Mouse (Mus musculus): ENCODE data around the gene Krtap4-2. TPM values are rescaled to one million over a fixed set of nuclear protein-coding genes. Genes with fewer than 3 reads are reported as not detected.

Gene Krtap4-2
- polyA plus RNA-seq (2012; rRNA removed): not detected in 2 replicates

DNA sequence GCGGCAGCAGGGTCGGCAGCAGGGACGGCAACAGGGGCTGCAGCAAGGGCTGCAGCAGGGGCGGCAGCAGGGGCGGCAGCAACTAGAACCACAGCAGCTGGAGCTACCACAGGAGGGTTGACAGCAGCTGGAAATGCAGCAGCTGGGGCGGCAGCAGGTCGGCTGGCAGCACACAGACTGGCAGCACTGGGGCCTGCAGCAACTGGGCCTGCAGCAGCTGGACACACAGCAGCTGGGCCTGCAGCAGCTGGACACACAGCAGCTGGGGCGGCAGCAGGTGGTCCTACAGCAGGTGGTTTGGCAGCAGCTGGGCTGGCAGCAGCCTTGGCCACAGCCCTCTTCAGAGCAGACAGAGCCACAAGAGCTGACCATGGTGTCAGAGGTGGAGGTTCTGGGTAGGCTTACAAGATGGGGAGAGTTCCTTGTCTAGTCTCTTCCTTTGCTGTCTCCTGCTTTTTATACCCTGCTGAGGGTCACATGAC is at the start of gene Krtap4-2:
TSS of gene Krtap4-2 (minus strand) at position 432 of the 482 bp plus-strand sequence.

DNA sequence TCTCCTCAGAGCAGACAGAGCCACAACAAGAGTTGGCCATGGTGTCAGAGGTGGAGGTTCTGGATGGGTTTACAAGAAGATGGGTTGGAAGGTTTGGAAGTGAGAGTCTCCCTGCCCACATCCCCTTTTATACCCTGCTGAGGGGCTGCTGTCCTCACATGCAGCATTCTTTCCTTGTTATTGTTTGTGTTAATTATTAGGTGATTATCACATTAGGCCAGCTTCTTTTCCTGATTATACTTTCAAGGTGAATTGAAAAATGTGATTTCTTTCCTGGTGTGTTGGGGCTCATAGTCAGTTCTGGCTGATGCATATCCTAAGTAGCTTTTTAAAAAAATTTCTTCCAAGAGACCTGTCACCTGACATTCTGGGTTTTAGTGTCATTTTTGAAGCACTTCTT is 31.0 kb upstream of the Krtap4-2 start, which contains the start of gene Krtap4-6:
TSS of gene Krtap4-6 (minus strand) at position 101 of the 400 bp plus-strand sequence.

DNA sequence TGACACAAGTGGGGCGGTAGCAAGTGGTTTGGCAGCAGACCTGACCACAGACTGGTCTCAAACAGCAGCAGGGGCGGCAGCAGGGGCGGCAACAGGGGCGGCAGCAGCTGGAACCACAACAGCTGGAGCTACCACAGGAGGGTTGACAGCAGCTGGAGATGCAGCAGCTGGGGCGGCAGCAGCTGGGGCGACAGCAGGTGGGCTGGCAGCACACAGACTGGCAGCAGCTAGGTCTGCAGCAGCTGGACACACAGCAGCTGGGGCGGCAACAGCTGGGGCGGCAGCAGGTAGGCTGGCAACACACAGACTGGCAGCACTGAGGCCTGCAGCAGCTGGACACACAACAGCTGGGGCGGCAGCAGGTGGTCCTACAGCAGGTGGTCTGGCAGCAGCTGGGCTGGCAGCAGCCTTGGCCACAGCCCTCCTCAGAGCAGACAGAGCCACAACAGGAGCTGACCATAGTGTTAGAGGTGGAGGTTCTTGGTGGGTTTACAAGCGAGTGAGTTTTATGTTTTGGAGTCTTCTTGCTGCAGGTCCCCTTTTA is 23.7 kb upstream of the Krtap4-2 start, which contains the start of gene Gm11563:
TSS of gene Gm11563 (minus strand) at position 494 of the 544 bp plus-strand sequence.

DNA sequence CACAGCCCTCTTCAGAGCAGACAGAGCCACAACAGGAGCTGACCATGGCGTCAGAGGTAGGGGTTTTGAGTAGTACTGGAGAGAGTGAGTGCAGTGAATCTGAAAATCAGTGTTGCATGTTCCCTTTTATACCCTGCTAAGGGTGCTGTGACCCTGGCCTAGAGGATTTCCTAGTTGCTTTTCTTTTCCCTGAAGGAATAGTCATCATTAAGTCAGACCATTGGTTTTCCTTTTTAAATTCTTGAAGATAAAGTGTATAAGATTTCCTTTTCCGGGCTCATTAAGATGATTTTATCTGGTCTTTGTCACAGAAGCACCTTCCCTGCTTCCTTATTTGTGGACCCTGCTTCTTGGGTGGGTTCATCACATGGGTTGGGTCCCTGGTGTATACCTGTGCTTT is 15.3 kb upstream of the Krtap4-2 start, which contains the start of gene Gm11555:
TSS of gene Gm11555 (minus strand) at position 101 of the 400 bp plus-strand sequence.

DNA sequence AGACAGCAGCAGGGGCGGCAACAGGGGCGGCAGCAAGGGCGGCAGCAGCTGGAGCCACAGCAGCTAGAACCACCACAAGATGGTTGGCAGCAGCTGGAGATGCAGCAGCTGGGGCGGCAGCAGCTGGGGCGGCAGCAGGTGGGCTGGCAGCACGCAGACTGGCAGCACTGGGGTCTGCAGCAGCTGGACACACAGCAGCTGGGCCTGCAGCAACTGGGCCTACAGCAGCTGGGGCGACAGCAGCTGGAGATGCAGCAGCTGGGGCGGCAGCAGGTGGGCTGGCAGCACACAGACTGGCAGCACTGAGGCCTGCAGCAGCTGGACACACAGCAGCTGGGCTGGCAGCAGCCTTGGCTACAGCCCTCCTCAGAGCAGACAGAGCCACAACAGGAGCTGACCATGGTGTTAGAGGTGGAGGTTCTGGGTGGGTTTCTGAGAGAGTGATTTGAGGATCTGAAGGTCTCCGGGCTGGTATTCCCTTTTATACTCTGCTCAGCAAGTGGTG is 8.8 kb upstream of the Krtap4-2 start, which contains the start of gene Krtap4-7:
TSS of gene Krtap4-7 (minus strand) at position 455 of the 505 bp plus-strand sequence.

DNA sequence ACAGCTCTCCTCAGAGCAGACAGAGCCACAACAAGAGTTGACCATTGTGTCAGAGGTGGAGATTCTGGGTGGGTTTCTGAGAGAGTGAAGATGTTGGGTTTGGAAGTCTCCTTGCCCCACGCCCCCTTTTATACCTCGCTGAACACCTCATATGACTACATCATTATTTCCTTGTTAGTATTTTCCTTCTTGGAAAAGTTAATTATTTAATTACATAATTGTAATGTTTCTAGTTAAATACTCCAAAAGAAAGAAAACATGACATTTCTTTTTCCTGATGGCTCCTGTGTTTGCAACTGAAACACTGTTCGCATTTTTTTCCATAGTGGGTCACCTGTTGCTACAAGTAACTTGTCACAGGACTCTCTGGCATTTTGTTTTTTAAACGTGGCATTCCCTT is 6.7 kb downstream of the Krtap4-2 start, which contains the start of gene Krtap4-1:
TSS of gene Krtap4-1 (minus strand) at position 101 of the 400 bp plus-strand sequence.

DNA sequence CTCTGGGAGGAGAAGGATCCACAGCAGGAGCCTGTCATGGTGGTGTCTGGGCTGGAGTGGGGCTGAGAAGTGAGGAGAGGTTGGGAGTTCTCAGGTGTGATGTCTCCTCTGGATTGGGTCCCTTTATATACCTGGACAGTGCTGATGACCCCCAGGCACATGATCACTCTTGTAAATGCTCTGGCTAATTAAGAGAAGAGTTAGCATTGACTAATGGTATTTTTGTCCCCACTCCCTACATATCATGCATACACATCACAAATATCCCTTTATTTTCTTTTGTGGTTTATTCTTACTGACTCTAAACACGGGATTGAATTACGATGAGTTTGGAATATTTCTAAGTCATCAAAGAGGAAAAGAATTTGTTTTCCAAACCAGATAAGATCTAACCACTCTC is 14.5 kb downstream of the Krtap4-2 start, which contains the start of gene Gm11562:
TSS of gene Gm11562 (minus strand) at position 101 of the 400 bp plus-strand sequence.

DNA sequence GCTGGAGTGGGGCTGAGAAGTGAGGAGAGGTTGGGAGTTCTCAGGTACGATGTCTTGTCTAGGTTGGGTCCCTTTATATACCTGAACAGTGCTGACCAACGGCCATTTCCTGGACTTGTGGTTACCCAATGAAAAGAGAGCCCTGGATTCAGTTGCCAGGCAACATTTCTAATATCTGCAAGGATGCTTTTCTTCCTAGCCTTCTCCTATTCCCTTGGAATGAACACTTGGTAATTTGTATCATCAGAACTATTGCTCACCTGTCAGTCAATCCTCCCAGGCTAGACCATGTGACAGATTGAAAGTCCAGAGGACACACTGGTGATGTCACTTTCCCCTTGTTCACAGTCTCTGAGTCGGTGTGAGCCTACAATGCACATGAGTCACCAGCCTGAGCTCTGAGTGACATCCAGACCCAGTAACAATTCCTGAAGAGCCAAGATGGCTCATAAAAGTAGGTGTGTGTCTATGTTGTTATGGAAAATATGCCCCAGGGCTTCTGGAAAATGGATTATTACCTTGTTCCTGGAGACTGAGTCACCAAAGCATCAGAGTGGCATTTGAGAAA is 20.0 kb downstream of the Krtap4-2 start, which contains the start of gene Krtap2-4:
TSS of gene Krtap2-4 (minus strand) at position 51 of the 568 bp plus-strand sequence.

DNA sequence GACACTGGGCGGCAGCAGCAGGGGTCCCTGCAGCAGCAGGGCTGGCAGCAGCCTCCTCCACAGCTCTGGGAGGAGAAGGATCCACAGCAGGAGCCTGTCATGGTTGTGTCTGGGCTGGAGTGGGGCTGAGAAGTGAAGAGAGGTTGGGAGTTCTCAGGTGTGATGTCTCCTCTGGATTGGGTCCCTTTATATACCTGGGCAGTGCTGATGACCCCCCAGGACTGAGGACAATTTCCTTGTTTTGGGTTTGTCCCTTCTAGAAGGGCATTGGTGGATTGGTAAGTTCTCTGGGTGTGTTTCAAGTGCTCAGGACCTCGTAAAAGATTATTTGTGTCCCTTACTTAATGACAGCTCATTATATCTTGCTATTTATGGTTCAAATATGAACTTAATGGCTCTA is 24.8 kb downstream of the Krtap4-2 start, which contains the start of gene Gm11937:
TSS of gene Gm11937 (minus strand) at position 101 of the 400 bp plus-strand sequence.

DNA sequence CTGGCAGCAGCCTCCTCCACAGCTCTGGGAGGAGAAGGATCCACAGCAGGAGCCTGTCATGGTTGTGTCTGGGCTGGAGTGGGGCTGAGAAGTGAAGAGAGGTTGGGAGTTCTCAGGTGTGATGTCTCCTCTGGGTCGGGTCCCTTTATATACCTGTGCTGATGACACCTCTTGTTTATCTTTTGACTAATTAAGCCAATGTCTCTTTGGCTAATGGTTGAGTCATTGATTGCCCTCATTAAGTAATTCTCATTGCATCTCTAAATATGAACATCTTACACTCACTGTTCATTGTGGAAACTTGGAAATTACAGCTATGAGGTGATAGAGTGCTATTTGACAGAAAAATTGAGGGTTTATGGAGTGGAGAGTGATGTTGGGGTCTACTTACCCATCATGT is 31.7 kb downstream of the Krtap4-2 start, which contains the start of gene Gm11938:
TSS of gene Gm11938 (minus strand) at position 101 of the 400 bp plus-strand sequence.

DNA sequence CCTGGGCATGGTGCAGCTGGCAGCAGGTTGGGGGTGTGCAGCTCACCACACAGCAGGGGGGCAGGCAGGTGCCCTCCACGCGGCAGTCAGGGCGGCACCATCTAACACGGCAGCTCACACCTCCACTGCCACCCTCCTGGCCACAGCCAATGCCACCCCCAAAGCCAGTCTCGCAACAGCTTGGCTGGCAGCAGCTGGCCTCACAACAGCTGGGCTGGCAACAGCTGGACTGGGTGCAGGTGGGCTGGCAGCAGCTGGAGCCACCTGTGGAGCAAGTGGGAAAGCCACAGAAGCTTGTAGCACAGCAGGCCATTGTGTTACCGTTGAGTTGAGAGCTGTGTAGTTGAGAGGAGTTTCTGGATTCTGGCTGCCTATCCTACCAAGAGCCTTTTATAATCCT is 37.1 kb downstream of the Krtap4-2 start, which contains the start of gene Krtap9-3:
TSS of gene Krtap9-3 (minus strand) at position 364 of the 400 bp plus-strand sequence.

DNA sequence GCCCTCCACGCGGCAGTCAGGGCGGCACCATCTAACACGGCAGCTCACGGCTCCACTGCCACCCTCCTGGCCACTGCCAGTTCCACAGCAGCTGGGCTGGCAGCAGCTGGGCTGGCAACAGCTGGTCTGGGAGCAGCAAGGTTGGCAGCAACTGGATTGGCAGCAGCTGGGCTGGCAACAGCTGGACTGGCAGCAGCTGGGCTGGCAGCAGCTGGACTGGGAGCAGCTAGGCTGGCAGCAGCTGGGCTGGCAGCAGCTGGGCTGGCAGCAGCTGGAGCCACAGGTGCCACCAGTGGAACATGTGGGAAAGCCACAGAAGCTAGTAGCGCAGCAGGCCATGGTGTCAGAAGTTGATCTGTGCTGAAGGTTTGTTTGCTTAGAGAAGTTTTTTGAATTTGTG is 43.9 kb downstream of the Krtap4-2 start, which contains the start of gene Krtap1-3:
TSS of gene Krtap1-3 (minus strand) at position 359 of the 400 bp plus-strand sequence.

Other genes starting within 250 kb of the Krtap4-2 start
- gene Krt10, start 245.7 kb downstream of the Krtap4-2 start, polyA plus RNA-seq (2012; rRNA removed): 12.8 and 13.8 TPM in 2 replicates
- gene Krt12, start 212.8 kb downstream of the Krtap4-2 start, polyA plus RNA-seq (2012; rRNA removed): 0.35 and 0.52 TPM in 2 replicates
- gene Krt20, start 196.9 kb downstream of the Krtap4-2 start, polyA plus RNA-seq (2012; rRNA removed): 0.09 TPM in 1 of 2 replicates, not detected in the other
- gene Krt23, start 141.9 kb downstream of the Krtap4-2 start, polyA plus RNA-seq (2012; rRNA removed): 0.06 and 0.16 TPM in 2 replicates
- not detected in 2 replicates for gene Krt39, start 113.7 kb downstream of the Krtap4-2 start, polyA plus RNA-seq (2012; rRNA removed)
- not detected in 2 replicates for gene Krt40, start 91.9 kb downstream of the Krtap4-2 start, polyA plus RNA-seq (2012; rRNA removed)
- gene Krtap3-3, start 84.2 kb downstream of the Krtap4-2 start, polyA plus RNA-seq (2012; rRNA removed): not detected in 2 replicates
- gene Krtap3-2, start 78.2 kb downstream of the Krtap4-2 start, polyA plus RNA-seq (2012; rRNA removed): not detected in 2 replicates
- gene Gm11939, start 75.6 kb downstream of the Krtap4-2 start, polyA plus RNA-seq (2012; rRNA removed): not detected in 2 replicates
- not detected in 2 replicates for gene Krtap3-1, start 68.5 kb downstream of the Krtap4-2 start, polyA plus RNA-seq (2012; rRNA removed)
- gene Krtap1-5, start 54.1 kb downstream of the Krtap4-2 start, polyA plus RNA-seq (2012; rRNA removed): not detected in 2 replicates
- gene Krtap1-4, start 51.4 kb downstream of the Krtap4-2 start, polyA plus RNA-seq (2012; rRNA removed): not detected in 2 replicates
- not detected in 2 replicates for gene Krtap1-3, start 43.7 kb downstream of the Krtap4-2 start, polyA plus RNA-seq (2012; rRNA removed)
- not detected in 2 replicates for gene Krtap9-3, start 37.0 kb downstream of the Krtap4-2 start, polyA plus RNA-seq (2012; rRNA removed)
- gene Gm11938, start 31.8 kb downstream of the Krtap4-2 start, polyA plus RNA-seq (2012; rRNA removed): not detected in 2 replicates
- not detected in 2 replicates for gene Gm11937, start 24.9 kb downstream of the Krtap4-2 start, polyA plus RNA-seq (2012; rRNA removed)
- gene Krtap2-4, start 20.2 kb downstream of the Krtap4-2 start, polyA plus RNA-seq (2012; rRNA removed): not detected in 2 replicates
- gene Gm11562, start 14.6 kb downstream of the Krtap4-2 start, polyA plus RNA-seq (2012; rRNA removed): not detected in 2 replicates
- not detected in 2 replicates for gene Krtap4-1, start 6.8 kb downstream of the Krtap4-2 start, polyA plus RNA-seq (2012; rRNA removed)
- gene Krtap4-7, start 9.0 kb upstream of the Krtap4-2 start, polyA plus RNA-seq (2012; rRNA removed): not detected in 2 replicates
- gene Gm11555, start 15.2 kb upstream of the Krtap4-2 start, polyA plus RNA-seq (2012; rRNA removed): not detected in 2 replicates
- not detected in 2 replicates for gene Gm11563, start 23.9 kb upstream of the Krtap4-2 start, polyA plus RNA-seq (2012; rRNA removed)
- not detected in 2 replicates for gene Krtap4-6, start 30.9 kb upstream of the Krtap4-2 start, polyA plus RNA-seq (2012; rRNA removed)
- gene Gm14190, start 55.7 kb upstream of the Krtap4-2 start, polyA plus RNA-seq (2012; rRNA removed): not detected in 2 replicates
- not detected in 2 replicates for gene Gm14180, start 99.2 kb upstream of the Krtap4-2 start, polyA plus RNA-seq (2012; rRNA removed)
- gene Gm11595, start 137.8 kb upstream of the Krtap4-2 start, polyA plus RNA-seq (2012; rRNA removed): not detected in 2 replicates
- not detected in 2 replicates for gene Krtap4-8, start 145.6 kb upstream of the Krtap4-2 start, polyA plus RNA-seq (2012; rRNA removed)
- not detected in 2 replicates for gene Krtap4-9, start 150.1 kb upstream of the Krtap4-2 start, polyA plus RNA-seq (2012; rRNA removed)
- gene Gm11596, start 158.4 kb upstream of the Krtap4-2 start, polyA plus RNA-seq (2012; rRNA removed): not detected in 2 replicates
- gene Gm11569, start 163.8 kb upstream of the Krtap4-2 start, polyA plus RNA-seq (2012; rRNA removed): 0.07 TPM in 1 of 2 replicates, not detected in the other
- gene Gm11554, start 169.4 kb upstream of the Krtap4-2 start, polyA plus RNA-seq (2012; rRNA removed): not detected in 2 replicates
- gene Krtap4-13, start 174.8 kb upstream of the Krtap4-2 start, polyA plus RNA-seq (2012; rRNA removed): not detected in 2 replicates
- not detected in 2 replicates for gene Gm11564, start 180.6 kb upstream of the Krtap4-2 start, polyA plus RNA-seq (2012; rRNA removed)
- not detected in 2 replicates for gene 2300003K06Rik, start 203.0 kb upstream of the Krtap4-2 start, polyA plus RNA-seq (2012; rRNA removed)
- not detected in 2 replicates for gene Krtap4-16, start 216.5 kb upstream of the Krtap4-2 start, polyA plus RNA-seq (2012; rRNA removed)
- gene Gm11568, start 222.8 kb upstream of the Krtap4-2 start, polyA plus RNA-seq (2012; rRNA removed): not detected in 2 replicates
- not detected in 2 replicates for gene Gm11559, start 229.4 kb upstream of the Krtap4-2 start, polyA plus RNA-seq (2012; rRNA removed)
- not detected in 2 replicates for gene Krtap9-1, start 238.3 kb upstream of the Krtap4-2 start, polyA plus RNA-seq (2012; rRNA removed)
- gene Gm11567, start 244.1 kb upstream of the Krtap4-2 start, polyA plus RNA-seq (2012; rRNA removed): not detected in 2 replicates

All from central nervous system, embryonic 18 days (tissue).